Mouse (Mus musculus) cerebellum, adult 2 months (tissue): ENCODE data around the gene Erc2.

Experiments used
- CTCF ChIP-seq: fragments of 200-500 bp; IDR thresholded peaks from 2 replicates; pipeline ENCODE4 v1.5.1; 2011; ENCODE audit warnings: low read depth, mild to moderate bottlenecking, control low read depth, low read length, moderate library complexity, borderline replicate concordance; ENCODE audit not compliant: insufficient read depth
- POLR2A ChIP-seq: fragments of 200-500 bp; IDR thresholded peaks from 2 replicates; pipeline ENCODE4 v1.6.1; 2011; ENCODE audit warnings: low read length, control low read depth, borderline replicate concordance; ENCODE audit not compliant: insufficient read depth

DNA sequence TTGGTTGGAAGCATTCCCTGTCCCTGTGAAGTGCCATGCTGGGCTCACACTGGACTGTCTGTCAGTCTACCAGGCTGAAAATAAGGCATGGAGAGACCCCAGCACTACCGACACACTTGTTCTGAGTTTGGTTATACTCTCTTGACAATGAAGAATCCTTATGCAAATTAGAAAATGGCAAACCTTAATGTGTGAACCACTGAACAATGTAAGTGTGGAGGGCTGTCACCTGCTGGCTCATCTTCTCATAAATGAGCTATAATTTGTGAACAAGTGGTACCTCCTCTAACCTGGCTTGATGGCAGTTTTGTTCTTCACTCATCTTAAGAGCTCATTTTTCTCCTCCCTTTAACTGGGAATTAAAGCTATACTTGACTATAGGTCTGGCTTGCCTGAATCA, 471.7 kb downstream of the Erc2 start:
- TF ChIP-seq CTCF (no peak), POLR2A (no peak)
